Mouse (Mus musculus) kidney, adult 9 months (tissue): Measurements from ENCODE around the gene Thrb.

Experiments used
- DNase-seq: peaks from one replicate; pipeline ENCODE4 v3.0.0; 2022

The Thrb gene

GRCm38 (mm10) chr14:17659686-17660328, at the start of gene Thrb:
Gene Thrb, plus strand, starts transcription at chr14:17660261.
- peak; percentile 76 for DNase-seq

DNA sequence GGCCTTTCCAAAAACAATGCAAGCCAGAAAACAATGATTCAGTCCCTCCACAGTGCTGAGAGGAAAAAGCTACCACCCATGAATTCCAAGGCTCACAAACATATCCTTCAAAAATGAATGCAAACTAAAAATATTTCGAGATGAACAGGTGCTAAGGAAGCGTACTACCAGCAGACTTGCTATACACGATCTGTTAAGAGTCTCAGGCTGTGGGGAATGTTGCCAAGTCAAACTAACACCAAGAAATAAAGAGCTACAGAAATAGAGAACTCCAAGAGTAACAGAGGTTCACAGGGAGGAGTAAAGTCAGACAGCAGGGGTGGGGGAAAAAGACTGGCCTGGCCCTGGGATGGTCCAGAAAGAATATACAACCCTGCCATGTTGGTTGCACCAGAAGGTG, 38.4 kb upstream of the Thrb start:
- DNase-seq, result no peak

- no peak for DNase-seq
Observed at GRCm38 (mm10) chr14:17623936-17624335, 36.1 kb upstream of the Thrb start.

DNA sequence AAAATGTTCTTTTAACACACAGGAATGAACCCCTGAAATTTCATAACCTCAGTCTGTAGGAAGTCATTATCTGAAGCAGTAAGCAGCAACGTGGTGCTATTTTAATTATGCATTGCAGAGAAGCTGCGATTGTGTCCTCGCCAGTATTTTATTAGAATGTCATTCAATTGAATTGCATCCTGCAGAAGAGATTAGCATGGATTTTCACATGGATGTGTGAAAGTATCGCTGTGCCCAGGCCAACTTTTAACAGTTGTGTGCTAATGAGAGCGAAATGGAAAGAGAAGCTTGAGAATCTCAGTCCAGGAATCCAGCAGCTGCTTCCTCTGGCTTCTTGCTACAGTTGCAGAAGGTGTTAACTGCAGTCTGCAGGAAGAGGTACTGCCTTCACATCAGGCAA, 30.8 kb upstream of the Thrb start:
- DNase-seq, result no peak

GRCm38 (mm10) chr14:17632887-17633522, 27.1 kb upstream of the Thrb start:
- peak; percentile 90 for DNase-seq

DNA sequence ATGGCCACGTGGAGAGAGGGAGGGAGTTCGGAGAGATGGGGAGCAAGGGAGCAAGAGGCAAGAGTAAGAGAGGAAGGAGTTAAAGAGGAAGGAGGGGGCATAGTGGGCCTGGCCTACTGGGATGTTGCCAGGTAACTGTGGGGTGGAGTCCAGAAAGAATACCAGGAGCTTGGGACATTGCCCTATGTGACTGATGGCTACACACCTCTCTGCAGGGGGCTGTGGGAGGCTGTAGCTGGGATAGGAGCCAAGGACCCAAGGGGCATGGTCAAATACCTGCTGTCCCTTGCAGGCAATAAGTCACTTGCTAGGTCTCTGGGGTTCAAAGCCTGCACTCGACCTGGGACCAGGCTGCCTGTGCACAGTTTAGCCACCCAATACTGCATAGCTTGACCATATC, 23.1 kb upstream of the Thrb start:
- peak; percentile 90 for DNase-seq

DNA sequence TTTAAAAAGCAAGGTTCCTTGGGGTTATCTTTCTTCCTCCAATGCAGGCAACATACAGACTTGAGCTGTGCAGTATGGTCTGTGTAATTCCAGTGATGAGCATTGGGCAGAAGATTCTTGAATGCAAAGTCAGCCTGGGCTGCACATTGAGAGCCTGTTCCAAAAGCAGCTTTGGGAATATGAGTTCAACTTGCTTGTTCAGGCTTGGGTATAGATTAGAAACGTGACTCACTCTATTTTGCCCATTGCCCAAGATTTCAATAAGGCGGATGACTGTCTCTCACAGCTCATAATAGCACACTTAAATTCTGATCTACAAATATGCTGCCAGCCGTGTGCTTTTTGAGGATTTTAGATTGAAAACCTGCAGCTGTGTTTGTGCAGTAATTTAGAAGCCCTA, 18.3 kb upstream of the Thrb start:
- no peak for DNase-seq

DNA sequence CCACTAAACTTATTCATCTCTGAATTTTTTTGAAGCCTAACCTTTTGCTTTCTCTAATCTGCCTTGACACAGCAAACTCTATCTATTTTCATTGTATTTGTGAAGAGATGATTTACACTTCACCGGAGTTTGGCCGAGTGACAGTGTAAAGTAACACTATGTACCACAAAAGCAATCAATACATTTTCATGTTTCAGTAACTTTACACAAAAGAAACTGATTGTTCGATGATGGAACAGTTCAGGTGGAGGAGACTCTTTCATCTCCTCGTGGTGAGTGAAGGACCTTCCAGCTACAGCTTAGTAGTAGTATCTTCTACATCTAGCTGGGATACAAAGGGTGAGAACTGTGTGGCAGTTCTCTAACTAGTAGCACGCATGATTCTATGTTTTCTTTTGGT, 5.0 kb upstream of the Thrb start:
- no peak for DNase-seq

DNA sequence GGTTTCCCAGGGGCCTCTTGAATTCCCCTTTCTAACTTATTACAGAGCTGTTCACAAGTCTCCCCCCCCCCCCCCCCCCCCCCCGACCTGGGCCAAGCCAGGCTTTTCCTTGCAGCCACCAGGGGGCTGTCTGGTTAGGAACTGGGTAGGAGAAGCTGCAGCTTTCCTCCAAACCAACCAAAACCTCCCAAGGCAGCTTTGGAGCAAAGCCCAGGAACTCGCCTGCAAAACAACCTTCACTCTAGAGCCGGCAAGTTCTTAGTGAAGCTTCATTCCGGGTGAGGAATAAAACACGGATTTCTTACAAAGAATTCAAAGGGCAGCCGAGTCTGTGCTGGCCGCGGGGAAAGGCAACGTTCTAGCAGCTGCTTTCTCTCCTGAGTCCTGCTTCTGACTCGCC, 1.0 kb upstream of the Thrb start:
- peak; percentile 94 for DNase-seq

- DNase-seq, result peak; percentile 91
Observed at GRCm38 (mm10) chr14:17660329-17661099, 453 bp downstream of the Thrb start.

DNA sequence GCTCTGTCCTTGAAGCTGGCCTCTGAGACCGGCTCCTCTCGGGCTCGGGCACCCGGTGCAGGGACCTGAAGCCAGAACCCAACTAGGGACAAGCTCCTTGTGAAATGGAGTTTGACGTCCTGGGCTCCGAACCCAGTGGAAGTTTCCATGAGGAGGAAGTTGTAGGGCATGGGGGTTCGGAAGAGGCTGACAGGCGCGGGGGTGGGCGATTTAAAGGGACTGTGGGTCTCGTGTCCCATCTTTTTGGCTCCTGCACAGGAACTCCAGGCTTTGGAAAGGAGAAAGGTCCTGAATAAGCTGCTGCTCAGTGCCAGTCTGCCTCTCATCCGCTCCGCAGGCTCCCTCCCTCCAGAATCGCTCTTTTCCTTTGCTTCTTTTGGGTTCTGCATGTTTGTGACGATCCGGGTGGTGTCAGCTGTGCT, 1.1 kb downstream of the Thrb start:
- peak; percentile 74 for DNase-seq

DNA sequence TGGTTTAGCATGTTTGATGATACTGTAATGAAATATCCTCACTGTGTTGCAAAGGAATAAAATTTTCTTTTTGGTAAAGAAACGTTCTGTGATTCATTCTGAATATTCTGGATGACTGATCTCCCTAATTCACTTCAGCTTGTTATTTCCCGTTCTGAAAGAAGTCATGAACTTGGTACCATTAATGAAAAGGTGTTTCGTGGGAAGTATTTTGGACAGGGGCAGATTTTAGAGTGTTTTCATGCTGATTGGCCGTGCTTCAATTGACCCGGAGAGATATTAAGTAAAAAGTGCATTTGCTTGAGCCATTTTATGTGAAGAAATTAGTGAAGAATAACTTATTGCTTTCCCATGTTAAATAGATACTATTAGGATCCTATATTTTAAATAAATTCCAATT, 2.0 kb downstream of the Thrb start:
- no peak for DNase-seq

DNA sequence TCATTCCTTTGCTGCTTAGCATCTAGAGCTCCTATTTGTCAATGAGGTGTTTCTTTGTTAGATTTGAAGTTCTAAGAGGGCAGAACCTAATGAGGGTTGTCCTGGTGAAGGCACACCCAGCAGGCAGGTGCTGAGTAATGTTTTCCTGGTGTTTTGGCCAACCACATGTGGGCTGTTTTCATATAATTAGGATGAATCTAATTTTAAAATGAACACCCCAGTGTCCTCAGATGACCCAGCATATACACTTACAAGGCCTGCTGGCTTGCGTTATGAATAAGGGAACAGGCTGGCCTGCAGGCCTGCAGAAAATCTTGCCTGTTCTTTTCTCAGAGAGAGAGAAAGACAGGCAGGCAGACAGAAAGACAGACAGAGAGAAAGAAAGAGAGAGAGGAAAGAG, 14.3 kb downstream of the Thrb start:
- DNase-seq, result no peak

DNA sequence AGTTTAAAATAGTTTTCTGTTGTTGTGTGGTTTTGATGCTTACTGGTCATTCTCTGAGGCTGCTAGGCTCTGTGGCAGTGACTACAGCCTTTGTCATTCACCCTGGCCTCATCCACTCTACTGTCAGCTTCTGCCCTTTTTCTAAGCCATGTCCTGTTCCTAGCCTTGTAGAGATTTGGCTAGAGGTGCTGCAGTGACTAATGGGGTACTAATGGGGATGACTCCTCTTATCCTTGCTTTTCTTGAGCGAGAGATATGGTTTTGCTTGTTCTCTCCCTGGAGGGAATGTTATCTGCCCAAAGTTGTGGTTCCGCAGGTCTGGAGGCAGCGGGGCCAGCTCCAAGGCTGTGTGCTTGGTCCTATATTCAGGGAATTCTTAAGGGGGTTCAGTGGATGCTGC, 15.2 kb downstream of the Thrb start:
- DNase-seq, result no peak

DNA sequence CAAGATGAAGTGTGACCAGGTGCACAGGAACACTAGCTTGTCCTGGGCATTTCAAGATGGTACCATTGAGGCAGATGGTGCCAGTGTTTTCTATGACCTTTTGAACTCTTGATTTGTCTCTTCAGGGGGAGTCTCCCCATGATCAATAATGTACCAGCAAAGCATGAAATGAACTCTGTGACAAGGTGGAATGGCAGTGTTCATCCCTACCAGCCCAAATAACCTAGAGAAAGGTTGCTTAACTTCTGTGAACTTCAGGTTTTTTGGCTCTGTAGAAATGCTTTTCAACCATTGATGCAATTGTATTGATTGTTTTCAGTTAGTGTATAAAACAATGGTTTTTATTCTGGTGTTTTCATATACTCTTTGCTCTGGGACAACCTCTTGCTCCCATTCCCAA, 21.4 kb downstream of the Thrb start:
- DNase-seq, result no peak

DNA sequence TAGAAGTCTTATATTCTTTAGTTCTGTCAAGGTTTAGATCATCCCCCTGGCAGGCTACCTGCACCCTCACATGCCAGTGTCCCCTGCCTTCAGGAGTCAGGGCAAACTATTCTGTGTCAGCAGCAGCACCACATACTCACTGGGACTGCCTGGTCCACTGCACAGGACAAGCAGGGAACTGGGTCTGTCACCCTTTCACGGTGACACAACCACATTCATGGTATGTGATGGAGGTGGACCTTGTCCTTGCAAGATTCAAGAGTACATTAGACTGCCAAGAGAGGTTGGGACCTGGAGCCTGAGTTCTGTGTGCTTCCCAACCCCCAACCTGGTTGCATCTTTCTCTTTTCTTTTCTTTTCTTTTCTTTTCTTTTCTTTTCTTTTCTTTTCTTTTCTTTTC, 24.8 kb downstream of the Thrb start:
- DNase-seq, result no peak

- DNase-seq, result no peak
Observed at GRCm38 (mm10) chr14:17685491-17685890, 25.4 kb downstream of the Thrb start.

GRCm38 (mm10) chr14:17686939-17687338, 26.9 kb downstream of the Thrb start:
- DNase-seq, result no peak

DNA sequence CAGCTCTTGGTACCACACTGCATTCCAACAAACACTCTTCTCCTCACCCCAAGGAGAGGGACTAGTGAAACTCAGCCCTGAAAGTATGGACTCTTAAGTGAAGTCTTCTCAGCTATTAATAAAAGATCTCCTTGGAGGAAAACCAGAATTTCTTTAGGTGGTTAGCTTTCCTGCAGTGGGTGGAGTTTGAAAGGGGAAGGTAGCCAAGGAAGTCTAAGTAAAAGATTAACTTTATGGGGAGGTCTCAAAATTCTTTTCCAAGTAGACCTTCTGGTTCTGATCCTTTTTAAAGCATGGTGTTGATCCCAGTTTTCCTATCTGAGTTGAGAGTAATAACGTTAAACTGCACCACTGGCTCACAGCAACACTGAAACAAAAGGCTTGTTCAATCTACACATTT, 31.2 kb downstream of the Thrb start:
- peak; percentile 73 for DNase-seq

DNA sequence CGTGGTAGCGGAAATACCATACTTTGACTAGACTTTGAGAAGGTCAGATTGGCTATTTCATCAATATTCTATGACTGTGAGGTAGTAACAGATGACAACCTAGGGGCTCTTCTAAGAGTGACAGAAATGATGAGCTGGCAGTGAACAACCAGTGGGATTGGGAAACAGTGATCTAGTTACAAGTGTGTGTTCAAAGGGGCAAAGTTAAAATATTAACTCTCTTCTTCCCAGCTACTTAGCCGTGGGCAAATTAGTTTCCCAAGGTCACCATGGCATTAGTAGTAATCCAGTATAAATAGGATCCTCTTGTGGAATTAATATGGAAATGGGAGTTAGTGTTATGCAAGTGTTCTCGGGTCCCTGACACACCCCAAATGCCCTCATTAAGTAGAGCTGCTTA, 35.5 kb downstream of the Thrb start:
- DNase-seq, result peak; percentile 65

GRCm38 (mm10) chr14:17697920-17698632, 38.0 kb downstream of the Thrb start:
- peak; percentile 48 for DNase-seq

GRCm38 (mm10) chr14:17700228-17700627, 40.2 kb downstream of the Thrb start:
- no peak for DNase-seq

GRCm38 (mm10) chr14:17713297-17713904, 53.3 kb downstream of the Thrb start:
- no peak for DNase-seq
